In the genomic region with DNA sequence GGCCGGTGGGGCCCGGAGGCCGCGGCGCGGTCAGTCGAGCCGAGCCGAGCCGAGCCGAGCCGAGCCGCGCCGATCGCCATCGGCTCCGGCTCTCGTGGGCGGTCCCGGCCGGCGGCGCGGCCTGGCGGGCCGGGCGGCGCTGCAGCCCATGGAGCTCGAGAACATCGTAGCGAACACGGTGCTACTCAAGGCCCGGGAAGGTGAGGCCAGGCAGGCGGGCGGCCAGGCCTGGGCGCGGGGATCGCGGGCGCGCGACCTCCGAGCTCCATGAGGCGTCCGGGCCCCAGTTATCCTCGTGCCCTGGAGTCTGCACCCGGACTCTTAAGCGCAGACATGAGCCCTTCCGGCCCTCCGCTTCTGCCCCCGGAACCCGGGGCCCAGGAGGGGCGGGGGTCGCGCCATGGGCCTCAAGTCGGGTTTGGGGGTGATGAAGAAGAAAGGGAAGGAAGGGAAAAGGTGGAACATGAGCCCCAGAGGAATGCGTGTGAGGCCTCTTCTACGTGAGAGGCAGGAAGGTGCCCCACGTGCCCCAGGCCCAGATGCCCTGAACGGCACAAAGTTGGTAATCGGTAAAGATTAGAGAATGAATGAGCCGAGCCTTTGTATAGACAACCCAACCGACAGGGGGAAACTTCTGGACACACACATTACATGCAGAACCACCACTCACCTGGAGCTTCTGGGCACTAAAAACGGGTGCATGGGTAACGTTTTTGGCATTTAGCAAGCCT, we compare ENCODE assay signal across 9 mouse cellular contexts. TPM values are rescaled to one million over a fixed set of nuclear protein-coding genes. Genes with fewer than 3 reads are reported as not detected.
DNase-seq lines count a peak whose midpoint lies in the region; ATAC-seq and TF ChIP-seq lines count a peak whose summit lies in the region.
"Had no signal": no experiment of that assay in that cellular context is flagged by ENCODE, and none has a peak within 500 bp of the region (broad histone marks: within the 10 kb centered on the region; RNA-seq: fewer than 3 reads in every experiment).

No protein-coding gene starts in this region.

- peak; percentile 24; the same call in 1 of the 2 replicates for TF ChIP-seq CTCF in lung, embryonic 14.5 days (IDR thresholded peaks at IDR 0.05; ENCODE audit: low read depth)

- peaks cover 10% of the 10 kb centered on the region for H3K4me1 ChIP-seq in lung, embryonic 14.5 days (ENCODE audit: insufficient read depth)
- H3K4me1 ChIP-seq in hindbrain, embryonic 12.5 days, result peaks cover 30% of the 10 kb centered on the region
- peaks cover 37% of the 10 kb centered on the region for H3K4me1 ChIP-seq in midbrain, embryonic 13.5 days (replicated peaks)

- peak overlapping the region; percentile 89 for H3K4me2 ChIP-seq in lung, embryonic 14.5 days
- peak overlapping the region; percentile 87 for H3K4me2 ChIP-seq in hindbrain, embryonic 12.5 days (replicated peaks)
- H3K4me2 ChIP-seq in midbrain, embryonic 13.5 days (replicated peaks), result peak overlapping the region; percentile 91

- peaks cover 16% of the 10 kb centered on the region for H3K36me3 ChIP-seq in lung, embryonic 14.5 days (ENCODE audit: insufficient read depth)
- H3K36me3 ChIP-seq in hindbrain, embryonic 12.5 days, result peaks cover 7% of the 10 kb centered on the region
- H3K36me3 ChIP-seq in midbrain, embryonic 13.5 days, result peaks cover 14% of the 10 kb centered on the region

- H3K4me3 ChIP-seq in lung, embryonic 14.5 days (ENCODE audit: low read depth, low read length), result peak overlapping the region; percentile 93
- peak overlapping the region; percentile 87 for H3K4me3 ChIP-seq in hindbrain, embryonic 12.5 days
- H3K4me3 ChIP-seq in midbrain, embryonic 13.5 days (replicated peaks), result peak overlapping the region; percentile 90

- WGBS in lung, embryonic 14.5 days, result under 1% methylated on average over 66 of the region's 66 CpGs
- under 1% methylated on average over 65 of the region's 66 CpGs for WGBS in hindbrain, embryonic 12.5 days
- under 1% methylated on average over 63 of the region's 66 CpGs for WGBS in midbrain, embryonic 13.5 days

- ATAC-seq in lung, embryonic 14.5 days (ENCODE audit: insufficient read depth), result no peak
- ATAC-seq in hindbrain, embryonic 12.5 days (ENCODE audit: low FRiP score), result peak; percentile 34
- ATAC-seq in midbrain, embryonic 13.5 days, result no peak
- no peak for ATAC-seq in megakaryocyte progenitor cell, adult 5-6 weeks (replicated peaks; ENCODE audit: poor library complexity)
- no peak for ATAC-seq in inflammation-experienced regulatory T-cells, adult 6 months

- DNase-seq in lung, embryonic 14.5 days, result no peak
- DNase-seq in lung, postnatal 4 days, result no peak
- DNase-seq in c-Kit-negative CD71-positive TER-119-positive erythroid progenitor cells, embryonic 14.5 days (ENCODE audit: low read depth, low spot score), result peak; percentile 42
- DNase-seq in adrenal gland, postnatal 4 days (ENCODE audit: low spot score in 2 of 2), result no peak

- H3K27me3 ChIP-seq in lung, embryonic 14.5 days (ENCODE audit: insufficient read depth, low read length), result no peaks in the 10 kb centered on the region
- no peaks in the 10 kb centered on the region for H3K27me3 ChIP-seq in hindbrain, embryonic 12.5 days
- H3K27me3 ChIP-seq in midbrain, embryonic 13.5 days, result no peaks in the 10 kb centered on the region

- H3K9me3 ChIP-seq in lung, embryonic 14.5 days (ENCODE audit: low read depth, low read length), result no peaks in the 10 kb centered on the region
- H3K9me3 ChIP-seq in hindbrain, embryonic 12.5 days (replicated peaks), result no peaks in the 10 kb centered on the region
- H3K9me3 ChIP-seq in midbrain, embryonic 13.5 days, result no peaks in the 10 kb centered on the region

- H3K9ac ChIP-seq in lung, embryonic 14.5 days, result peak overlapping the region; percentile 96
- H3K9ac ChIP-seq in hindbrain, embryonic 12.5 days, result peak overlapping the region; percentile 95
- peak overlapping the region; percentile 96 for H3K9ac ChIP-seq in midbrain, embryonic 13.5 days (replicated peaks)

- peak overlapping the region; percentile 94 for H3K27ac ChIP-seq in lung, embryonic 14.5 days (ENCODE audit: low read depth)
- peak overlapping the region; percentile 96 for H3K27ac ChIP-seq in hindbrain, embryonic 12.5 days
- peak overlapping the region; percentile 93 for H3K27ac ChIP-seq in midbrain, embryonic 13.5 days

RNA-seq across cellular contexts. Expression of gene Grk6, which starts 0.7 kb away (rescaled TPM):
- polyA plus RNA-seq in lung, embryonic 14.5 days (2014; fragmentation: Nextera tagmentation; extraction: Ambion mirVana), result 64.3 and 71.0 TPM in 2 replicates
- polyA plus RNA-seq in hindbrain, embryonic 12.5 days (2016; fragmentation: Nextera tagmentation; extraction: Ambion mirVana), result 48.9 and 54.4 TPM in 2 replicates
- 26.8 and 35.7 TPM in 2 replicates for polyA plus RNA-seq in midbrain, embryonic 13.5 days (2015; fragmentation: Nextera tagmentation; extraction: Ambion mirVana)
- 51.7 and 52.6 TPM in 2 replicates for total RNA-seq in megakaryocyte progenitor cell, adult 5-6 weeks (2015)
- total RNA-seq in megakaryocyte progenitor cell, adult 5-6 weeks (2017), result 81.7 and 88.6 TPM in 2 replicates
- polyA plus RNA-seq in inflammation-experienced regulatory T-cells, adult 6 months (2017; shearing (Covaris generic)), result 10 to 100 TPM; 35.3 to 50.0 (median 40.5) TPM
- 10 to 100 TPM; 54.3 to 56.7 TPM for total RNA-seq in adrenal gland, postnatal 4 days (2021)

RNA-seq across cellular contexts. Expression of gene Prr7, which starts 18.5 kb away (rescaled TPM):
- 0.46 and 0.53 TPM in 2 replicates for polyA plus RNA-seq in lung, embryonic 14.5 days (2014; fragmentation: Nextera tagmentation; extraction: Ambion mirVana)
- 1.1 and 1.5 TPM in 2 replicates for polyA plus RNA-seq in hindbrain, embryonic 12.5 days (2016; fragmentation: Nextera tagmentation; extraction: Ambion mirVana)
- 2.3 and 2.8 TPM in 2 replicates for polyA plus RNA-seq in midbrain, embryonic 13.5 days (2015; fragmentation: Nextera tagmentation; extraction: Ambion mirVana)
- total RNA-seq in megakaryocyte progenitor cell, adult 5-6 weeks (2015), result 0.72 and 1.7 TPM in 2 replicates
- 1.5 TPM in 2 replicates for total RNA-seq in megakaryocyte progenitor cell, adult 5-6 weeks (2017)
- under 1 TPM in 1 of 3 experiments, not detected in 2; 0.26 TPM for polyA plus RNA-seq in inflammation-experienced regulatory T-cells, adult 6 months (2017; shearing (Covaris generic))
- 1 to 10 TPM; 6.4 to 8.0 TPM for total RNA-seq in adrenal gland, postnatal 4 days (2021)

RNA-seq across cellular contexts. Expression of gene F12, which starts 18.9 kb away (rescaled TPM):
- polyA plus RNA-seq in lung, embryonic 14.5 days (2014; fragmentation: Nextera tagmentation; extraction: Ambion mirVana), result not detected in 2 replicates
- polyA plus RNA-seq in hindbrain, embryonic 12.5 days (2016; fragmentation: Nextera tagmentation; extraction: Ambion mirVana), result 0.16 TPM in 1 of 2 replicates, not detected in the other
- polyA plus RNA-seq in midbrain, embryonic 13.5 days (2015; fragmentation: Nextera tagmentation; extraction: Ambion mirVana), result not detected in 2 replicates
- total RNA-seq in megakaryocyte progenitor cell, adult 5-6 weeks (2015), result not detected in 2 replicates
- not detected in 2 replicates for total RNA-seq in megakaryocyte progenitor cell, adult 5-6 weeks (2017)
- polyA plus RNA-seq in inflammation-experienced regulatory T-cells, adult 6 months (2017; shearing (Covaris generic)), result under 1 TPM in 1 of 3 experiments, not detected in 2; 0.24 TPM
- 10 to 100 TPM in 1 of 2 experiments, 1 to 10 TPM in 1; 1.3 to 36.6 TPM for total RNA-seq in adrenal gland, postnatal 4 days (2021)
- total RNA-seq: hematopoietic stem cell, adult 5-6 weeks had no signal

RNA-seq across cellular contexts. Expression of gene Pfn3, which starts 30.5 kb away (rescaled TPM):
- not detected in 2 replicates for polyA plus RNA-seq in lung, embryonic 14.5 days (2014; fragmentation: Nextera tagmentation; extraction: Ambion mirVana)
- polyA plus RNA-seq in hindbrain, embryonic 12.5 days (2016; fragmentation: Nextera tagmentation; extraction: Ambion mirVana), result not detected in 2 replicates
- not detected in 2 replicates for polyA plus RNA-seq in midbrain, embryonic 13.5 days (2015; fragmentation: Nextera tagmentation; extraction: Ambion mirVana)
- total RNA-seq in megakaryocyte progenitor cell, adult 5-6 weeks (2015), result not detected in 2 replicates
- not detected in 2 replicates for total RNA-seq in megakaryocyte progenitor cell, adult 5-6 weeks (2017)
- polyA plus RNA-seq in inflammation-experienced regulatory T-cells, adult 6 months (2017; shearing (Covaris generic)), result not detected
- not detected for total RNA-seq in adrenal gland, postnatal 4 days (2021)
- total RNA-seq: hematopoietic stem cell, adult 5-6 weeks had no signal

RNA-seq across cellular contexts. Expression of gene Dbn1, which starts 42.4 kb away (rescaled TPM):
- 135 and 153 TPM in 2 replicates for polyA plus RNA-seq in lung, embryonic 14.5 days (2014; fragmentation: Nextera tagmentation; extraction: Ambion mirVana)
- 585 and 628 TPM in 2 replicates for polyA plus RNA-seq in hindbrain, embryonic 12.5 days (2016; fragmentation: Nextera tagmentation; extraction: Ambion mirVana)
- polyA plus RNA-seq in midbrain, embryonic 13.5 days (2015; fragmentation: Nextera tagmentation; extraction: Ambion mirVana), result 655 and 674 TPM in 2 replicates
- total RNA-seq in megakaryocyte progenitor cell, adult 5-6 weeks (2015), result 0.72 and 0.76 TPM in 2 replicates
- 2.3 and 2.7 TPM in 2 replicates for total RNA-seq in megakaryocyte progenitor cell, adult 5-6 weeks (2017)
- under 1 TPM in 1 of 3 experiments, not detected in 2; 0.15 TPM for polyA plus RNA-seq in inflammation-experienced regulatory T-cells, adult 6 months (2017; shearing (Covaris generic))
- total RNA-seq in adrenal gland, postnatal 4 days (2021), result 10 to 100 TPM; 56.4 to 75.6 TPM
